Mouse (Mus musculus) brain, embryonic 14.5 days (tissue): Measurements from ENCODE around the gene Rims1.

Source experiments
- CTCF ChIP-seq: fragments of 200-500 bp; IDR thresholded peaks from 2 replicates; pipeline ENCODE4 v1.5.1; 2012; ENCODE audit warnings: inconsistent platforms, mild to moderate bottlenecking, moderate library complexity, borderline replicate concordance; ENCODE audit not compliant: insufficient read depth, insufficient read length; ENCODE audit errors: extremely low read depth
- POLR2A ChIP-seq: fragments of 200-500 bp; IDR thresholded peaks from 2 replicates; pipeline ENCODE4 v1.6.1; 2012; ENCODE audit warnings: mild to moderate bottlenecking, inconsistent platforms, borderline replicate concordance; ENCODE audit not compliant: poor library complexity, insufficient read depth, insufficient read length, severe bottlenecking; ENCODE audit errors: extremely low read depth

DNA sequence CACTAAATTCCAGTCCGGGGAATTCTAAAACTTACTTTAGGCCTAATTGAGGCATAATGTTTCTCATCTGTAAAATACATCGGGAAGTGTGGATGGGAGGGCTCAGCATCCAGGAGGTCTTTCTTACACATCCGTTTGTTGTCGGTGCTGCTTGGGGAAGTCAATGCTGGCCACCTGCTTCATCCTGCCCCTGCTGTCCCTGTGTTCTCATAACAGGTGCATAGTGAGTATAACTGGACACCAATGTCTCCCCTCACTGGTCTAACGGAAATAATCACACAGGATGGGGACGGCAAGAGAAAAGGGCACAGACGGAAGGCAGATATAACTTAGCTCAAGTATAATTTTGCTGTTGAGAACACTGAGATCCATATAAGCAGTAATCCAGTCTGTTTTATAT is 155.2 kb downstream of the Rims1 start:
- TF ChIP-seq CTCF (no peak), POLR2A (no peak)
